In genomic region chr4:24219074-24219497, GRCm38 (mm10) we compare ENCODE assay signal across 18 mouse cellular contexts.
DNase-seq lines count a peak whose midpoint lies in the region; ATAC-seq lines count a peak whose summit lies in the region.
"Had no signal": no experiment of that assay in that cellular context is flagged by ENCODE, and none has a peak within 500 bp of the region (broad histone marks: within the 10 kb centered on the region; RNA-seq: fewer than 3 reads in every experiment).

No protein-coding gene starts in this region.

- no peak overlapping the region for H3K9ac ChIP-seq in forebrain, embryonic 13.5 days
- no peak overlapping the region for H3K9ac ChIP-seq in hindbrain, embryonic 16.5 days (ENCODE audit: low read depth, low read length)
- no peak overlapping the region for H3K9ac ChIP-seq in neural tube, embryonic 14.5 days (replicated peaks; ENCODE audit: low read depth, low read length)
- H3K9ac ChIP-seq: heart, embryonic 12.5 days had no signal

- no peak overlapping the region for H3K4me3 ChIP-seq in forebrain, embryonic 10.5 days
- no peak overlapping the region for H3K4me3 ChIP-seq in forebrain, embryonic 13.5 days
- H3K4me3 ChIP-seq in hindbrain, embryonic 16.5 days (ENCODE audit: low read length): no peak overlapping the region
- H3K4me3 ChIP-seq in neural tube, embryonic 14.5 days (ENCODE audit: low read depth, low read length): no peak overlapping the region
- H3K4me3 ChIP-seq: erythroblast, embryonic 14.5 days; heart, embryonic 12.5 days had no signal

- no peaks in the 10 kb centered on the region for H3K36me3 ChIP-seq in forebrain, embryonic 10.5 days (replicated peaks)
- no peaks in the 10 kb centered on the region for H3K36me3 ChIP-seq in forebrain, embryonic 13.5 days (ENCODE audit: poor library complexity, severe bottlenecking)
- no peaks in the 10 kb centered on the region for H3K36me3 ChIP-seq in hindbrain, embryonic 16.5 days (ENCODE audit: control insufficient read depth, insufficient read depth, low read length)
- H3K36me3 ChIP-seq in neural tube, embryonic 14.5 days (ENCODE audit: control insufficient read depth, insufficient read depth, low read length): no peaks in the 10 kb centered on the region
- H3K36me3 ChIP-seq: heart, embryonic 12.5 days had no signal

- no peak for DNase-seq in forebrain, embryonic 10.5 days (ENCODE audit: extremely low spot score, low spot score)
- no peak for DNase-seq in adrenal gland, postnatal 4 days (ENCODE audit: low spot score in 2 of 2)
- no peak for DNase-seq in heart, postnatal 25 days (ENCODE audit: low spot score)
- DNase-seq: adrenal gland, postnatal 36 days; cerebellum, adult 9-11 months; embryo, embryonic 11 days; heart, postnatal 36 days; left cerebral cortex, postnatal 4 days; lung, adult 18-20 months; lung, postnatal 4 days; spleen, adult 18-20 months had no signal

- 0 out of 2 replicates have a peak overlapping the region, but pooled peaks have one; percentile 33 for H3K4me2 ChIP-seq in forebrain, embryonic 13.5 days
- no peak overlapping the region for H3K4me2 ChIP-seq in hindbrain, embryonic 16.5 days (ENCODE audit: low read length)
- H3K4me2 ChIP-seq in neural tube, embryonic 14.5 days (ENCODE audit: low read depth, low read length): no peak overlapping the region
- H3K4me2 ChIP-seq: heart, embryonic 12.5 days had no signal

- peak; percentile 82 for ATAC-seq in forebrain, embryonic 13.5 days
- ATAC-seq in hindbrain, embryonic 16.5 days: peak; percentile 45
- peak; percentile 64; the same call in 1 of the 2 replicates for ATAC-seq in neural tube, embryonic 14.5 days (ENCODE audit: low read depth)
- ATAC-seq in inflammation-experienced regulatory T-cells, adult 6 months: no peak
- ATAC-seq: intestine, postnatal 0 days had no signal

- peaks cover 54% of the 10 kb centered on the region for H3K4me1 ChIP-seq in forebrain, embryonic 10.5 days
- H3K4me1 ChIP-seq in forebrain, embryonic 13.5 days: peaks cover 49% of the 10 kb centered on the region
- no peaks in the 10 kb centered on the region; the same call in 1 of the 2 replicates for H3K4me1 ChIP-seq in hindbrain, embryonic 16.5 days (ENCODE audit: control insufficient read depth, insufficient read depth, low read depth, low read length)
- no peaks in the 10 kb centered on the region for H3K4me1 ChIP-seq in neural tube, embryonic 14.5 days (ENCODE audit: control insufficient read depth, insufficient read depth, low read length)
- H3K4me1 ChIP-seq: heart, embryonic 12.5 days had no signal

- H3K27me3 ChIP-seq in forebrain, embryonic 10.5 days (ENCODE audit: poor library complexity, severe bottlenecking): no peaks in the 10 kb centered on the region
- H3K27me3 ChIP-seq in forebrain, embryonic 13.5 days: no peaks in the 10 kb centered on the region
- H3K27me3 ChIP-seq in hindbrain, embryonic 16.5 days (replicated peaks; ENCODE audit: control insufficient read depth, insufficient read depth, low read length): no peaks in the 10 kb centered on the region
- no peaks in the 10 kb centered on the region for H3K27me3 ChIP-seq in neural tube, embryonic 14.5 days (ENCODE audit: control insufficient read depth, insufficient read depth, low read length)
- H3K27me3 ChIP-seq: heart, embryonic 12.5 days had no signal

- intact Hi-C loops in heart, postnatal 25 days (cut with DNase I): no loop called here

- peak overlapping the region; percentile 59; the same call in 1 of the 2 replicates for H3K27ac ChIP-seq in forebrain, embryonic 10.5 days
- H3K27ac ChIP-seq in forebrain, embryonic 13.5 days: peak overlapping the region; percentile 73
- no peak overlapping the region for H3K27ac ChIP-seq in hindbrain, embryonic 16.5 days (ENCODE audit: low read depth, low read length)
- H3K27ac ChIP-seq in neural tube, embryonic 14.5 days (ENCODE audit: low read depth, low read length): no peak overlapping the region

- H3K9me3 ChIP-seq in forebrain, embryonic 10.5 days: no peaks in the 10 kb centered on the region
- H3K9me3 ChIP-seq in forebrain, embryonic 13.5 days (replicated peaks): no peaks in the 10 kb centered on the region
- no peaks in the 10 kb centered on the region for H3K9me3 ChIP-seq in hindbrain, embryonic 16.5 days (ENCODE audit: control insufficient read depth, low read length)
- H3K9me3 ChIP-seq in neural tube, embryonic 14.5 days (ENCODE audit: control insufficient read depth, low read length): no peaks in the 10 kb centered on the region
- H3K9me3 ChIP-seq: heart, embryonic 12.5 days had no signal

- 54% methylated on average over 4 of the region's 4 CpGs for WGBS in forebrain, embryonic 10.5 days
- 18% methylated on average over 4 of the region's 4 CpGs for WGBS in forebrain, embryonic 13.5 days
- WGBS in hindbrain, embryonic 16.5 days: 29% methylated on average over 4 of the region's 4 CpGs
- 37% methylated on average over 4 of the region's 4 CpGs for WGBS in neural tube, embryonic 14.5 days

Comparison
In these comparisons a context has a peak if more than half of its experiments do, and no peak if none do; other contexts are left out.
1. H3K27ac ChIP-seq: peak in forebrain, embryonic 10.5 days (single experiment) and forebrain, embryonic 13.5 days (single experiment); none in hindbrain, embryonic 16.5 days (single experiment) and neural tube, embryonic 14.5 days (single experiment).